Mouse (Mus musculus) midbrain, embryonic 11.5 days (tissue): ENCODE results near the gene Abcc9. TPM values are rescaled to one million over a fixed set of nuclear protein-coding genes. Genes with fewer than 3 reads are reported as not detected.

Source experiments
- ATAC-seq: fragments of 200-750 bp; cut with Nextera tagmentation; 2 replicates; pipeline ENCODE4 v1.8.0; 2017; ENCODE audit warnings: moderate TSS enrichment, moderate library complexity; ENCODE audit not compliant: low FRiP score
- DNase-seq: peaks from one replicate; pipeline ENCODE4 v3.0.0; 2015; ENCODE audit warnings: low spot score; ENCODE audit errors: missing footprints
- H3K27ac ChIP-seq: fragments of 300-500 bp; sonication (generic); 2 replicates; pipeline ENCODE4 v1.5.1; 2014; ENCODE audit warnings: low read depth, low read length
- H3K27me3 ChIP-seq: fragments of 300-500 bp; sonication (generic); 2 replicates; pipeline ENCODE4 v1.6.1; 2014; ENCODE audit warnings: mild to moderate bottlenecking, low read length, moderate library complexity, mixed read lengths; ENCODE audit not compliant: control insufficient read depth, insufficient read depth
- H3K36me3 ChIP-seq: fragments of 300-500 bp; sonication (generic); 2 replicates; pipeline ENCODE4 v1.6.1; 2014; ENCODE audit warnings: mild to moderate bottlenecking, low read length, moderate library complexity, mixed read lengths; ENCODE audit not compliant: control insufficient read depth, insufficient read depth
- H3K4me1 ChIP-seq: fragments of 300-500 bp; sonication (generic); 2 replicates; pipeline ENCODE4 v1.6.1; 2014; ENCODE audit warnings: low read length; ENCODE audit not compliant: control insufficient read depth, insufficient read depth
- H3K4me2 ChIP-seq: fragments of 300-500 bp; sonication (generic); 2 replicates; pipeline ENCODE4 v1.6.1; 2014; ENCODE audit warnings: mild to moderate bottlenecking, moderate library complexity
- H3K4me3 ChIP-seq: fragments of 300-500 bp; sonication (generic); 2 replicates; pipeline ENCODE4 v1.5.1; 2014; ENCODE audit warnings: low read depth, low read length
- H3K9ac ChIP-seq: fragments of 300-500 bp; sonication (generic); 2 replicates; pipeline ENCODE4 v1.6.1; 2014; ENCODE audit warnings: low read length
- H3K9me3 ChIP-seq: fragments of 300-500 bp; sonication (generic); 2 replicates; pipeline ENCODE4 v1.6.1; 2016; ENCODE audit warnings: low read length; ENCODE audit not compliant: control insufficient read depth
- WGBS: fragments of 180-500 bp; shearing (Covaris S2); extraction: QIAGEN DNeasy Blood & Tissue Kit; methylation state at CpG from one replicate; pipeline ENCODE4 v1.1.7; 2014; 5-methylcytosine and 5-hydroxymethylcytosine counted together
- polyA plus RNA-seq: library from polyadenylated mRNA; unstranded; fragments of >200 nt; fragmentation: Nextera tagmentation; extraction: Ambion mirVana; gene quantifications from 2 replicates; pipeline ENCODE4 v1.2.1, GENCODE M21; 2014

Gene Abcc9
- polyA plus RNA-seq, 1 experiment from 2014 or later = 2.4 TPM

GRCm38 (mm10) chr6:142711106-142711505 is 9.0 kb upstream of the Abcc9 start:
- Histone ChIP-seq H3K4me3 (no peak overlapping the region), H3K27ac (no peak overlapping the region), H3K27me3 (no peaks in the 10 kb centered on the region), H3K36me3 (no peaks in the 10 kb centered on the region), H3K9ac (no peak overlapping the region), H3K4me2 (no peak overlapping the region), H3K9me3 (no peaks in the 10 kb centered on the region), H3K4me1 (no peaks in the 10 kb centered on the region)
- no peak for ATAC-seq
- DNase-seq = no peak
- WGBS = 71% methylated on average over 4 of the region's 4 CpGs

GRCm38 (mm10) chr6:142710690-142711089 is 8.6 kb upstream of the Abcc9 start:
- no peak overlapping the region for H3K9ac ChIP-seq
- no peak overlapping the region for H3K4me2 ChIP-seq
- no peak overlapping the region for H3K4me3 ChIP-seq
- ATAC-seq (no peak), DNase-seq (no peak)
- WGBS = 82% methylated on average over 6 of the region's 6 CpGs
- H3K4me1 ChIP-seq = no peaks in the 10 kb centered on the region
- H3K27me3 ChIP-seq = no peaks in the 10 kb centered on the region
- H3K9me3 ChIP-seq = no peaks in the 10 kb centered on the region
- H3K27ac ChIP-seq = no peak overlapping the region
- no peaks in the 10 kb centered on the region for H3K36me3 ChIP-seq

DNA sequence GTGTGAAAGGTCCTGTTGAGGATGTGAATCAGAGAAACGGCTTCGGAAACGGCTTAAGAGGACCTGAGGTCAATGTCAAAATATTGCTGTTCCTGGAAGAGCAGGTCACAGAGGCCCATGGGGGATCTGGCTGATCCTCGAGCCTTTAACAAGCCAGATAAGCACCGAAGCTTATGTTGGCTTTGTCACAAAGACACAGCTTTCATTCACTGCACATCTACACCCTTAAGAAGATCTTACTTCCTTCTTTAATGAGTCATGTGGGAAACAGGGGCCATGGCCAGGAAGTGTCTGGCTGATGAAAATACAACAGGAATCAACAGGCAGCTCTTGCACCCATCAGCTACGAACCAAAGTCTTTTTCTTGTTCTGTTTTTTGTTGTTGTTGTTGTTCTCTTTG is 6.3 kb upstream of the Abcc9 start:
- 90% methylated on average over 6 of the region's 6 CpGs for WGBS
- no peaks in the 10 kb centered on the region for H3K9me3 ChIP-seq
- ATAC-seq (no peak), DNase-seq (no peak)
- H3K4me3 ChIP-seq = no peak overlapping the region
- H3K4me2 ChIP-seq = no peak overlapping the region
- no peaks in the 10 kb centered on the region for H3K27me3 ChIP-seq
- no peaks in the 10 kb centered on the region for H3K4me1 ChIP-seq
- no peaks in the 10 kb centered on the region for H3K36me3 ChIP-seq
- H3K9ac ChIP-seq = no peak overlapping the region
- H3K27ac ChIP-seq = no peak overlapping the region

DNA sequence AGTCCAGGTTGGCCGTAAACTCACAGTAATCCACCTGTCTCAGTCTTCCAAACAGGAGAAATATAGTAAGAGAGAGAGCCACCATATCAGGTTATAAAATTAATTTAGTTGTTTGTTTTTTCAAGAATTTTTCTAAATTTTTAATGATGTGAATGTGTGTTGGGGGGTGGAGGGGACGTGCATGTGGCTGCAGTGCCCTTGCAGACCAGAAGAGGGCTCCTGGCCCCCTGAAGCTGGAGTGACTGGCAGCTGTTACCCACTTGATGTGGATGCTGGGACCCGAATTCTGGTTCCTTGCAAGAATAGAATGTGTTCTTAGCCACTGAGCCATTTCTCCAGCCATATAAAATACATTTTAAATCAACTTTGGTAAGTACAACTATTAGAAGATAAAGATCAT is 4.6 kb upstream of the Abcc9 start:
- WGBS = 81% methylated on average over 3 of the region's 3 CpGs
- no peak overlapping the region for H3K4me2 ChIP-seq
- no peak for DNase-seq

GRCm38 (mm10) chr6:142703441-142703930 is 1.4 kb upstream of the Abcc9 start:
- WGBS = 84% methylated on average over 11 of the region's 11 CpGs
- H3K27me3 ChIP-seq = no peaks in the 10 kb centered on the region
- H3K4me1 ChIP-seq = no peaks in the 10 kb centered on the region
- H3K36me3 ChIP-seq = no peaks in the 10 kb centered on the region
- ATAC-seq = no peak
- H3K27ac ChIP-seq = no peak overlapping the region
- no peak overlapping the region for H3K9ac ChIP-seq
- no peaks in the 10 kb centered on the region for H3K9me3 ChIP-seq
- no peak overlapping the region for H3K4me3 ChIP-seq
- H3K4me2 ChIP-seq = no peak overlapping the region
- no peak for DNase-seq

More for the DNA sequence above, 4.6 kb upstream of the Abcc9 start:
- Histone ChIP-seq H3K9ac (no peak overlapping the region), H3K27ac (no peak overlapping the region), H3K36me3 (no peaks in the 10 kb centered on the region), H3K4me1 (no peaks in the 10 kb centered on the region), H3K27me3 (no peaks in the 10 kb centered on the region), H3K4me3 (no peak overlapping the region), H3K9me3 (no peaks in the 10 kb centered on the region)
- ATAC-seq = no peak

DNA sequence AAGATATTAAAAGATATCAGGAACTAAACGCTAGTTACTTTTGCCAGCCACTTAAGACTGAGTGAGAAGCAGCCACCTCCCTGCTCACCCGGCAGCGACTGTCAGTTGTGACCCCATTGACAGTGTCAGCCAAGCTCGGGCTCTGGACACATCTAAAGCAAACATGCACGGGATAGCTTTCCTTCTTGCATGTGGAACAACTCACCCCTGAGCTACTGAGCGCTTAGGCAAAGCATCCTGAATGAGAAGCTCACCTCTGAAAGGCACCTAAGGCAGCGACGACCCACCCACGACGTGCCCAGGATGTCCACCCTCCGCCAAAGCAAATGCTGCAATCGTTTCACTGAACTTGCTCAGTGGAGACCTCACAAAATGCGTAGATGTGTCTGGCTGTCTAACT is 954 bp downstream of the Abcc9 start:
- Histone ChIP-seq H3K4me3 (no peak overlapping the region), H3K9ac (no peak overlapping the region), H3K4me1 (no peaks in the 10 kb centered on the region), H3K27me3 (no peaks in the 10 kb centered on the region), H3K36me3 (no peaks in the 10 kb centered on the region), H3K4me2 (no peak overlapping the region), H3K9me3 (no peaks in the 10 kb centered on the region), H3K27ac (no peak overlapping the region)
- DNase-seq = peak; percentile 85
- whole genome bisulfite sequencing = 75% methylated on average over 13 of the region's 13 CpGs
- ATAC-seq = no peak

- no peaks in the 10 kb centered on the region for H3K9me3 ChIP-seq
- no peaks in the 10 kb centered on the region for H3K36me3 ChIP-seq
- H3K27me3 ChIP-seq = no peaks in the 10 kb centered on the region
- H3K4me2 ChIP-seq = no peak overlapping the region
- 66% methylated on average over 8 of the region's 8 CpGs for WGBS
- no peak overlapping the region for H3K4me3 ChIP-seq
- ATAC-seq = no peak
- no peak overlapping the region for H3K9ac ChIP-seq
- DNase-seq = no peak
- H3K4me1 ChIP-seq = no peaks in the 10 kb centered on the region
- H3K27ac ChIP-seq = no peak overlapping the region
Observed at GRCm38 (mm10) chr6:142700753-142701152, 1.4 kb downstream of the Abcc9 start.

- no peak for DNase-seq
- Histone ChIP-seq H3K4me3 (no peak overlapping the region), H3K4me1 (no peaks in the 10 kb centered on the region), H3K36me3 (no peaks in the 10 kb centered on the region), H3K27ac (no peak overlapping the region), H3K9me3 (no peaks in the 10 kb centered on the region), H3K9ac (no peak overlapping the region), H3K4me2 (no peak overlapping the region), H3K27me3 (no peaks in the 10 kb centered on the region)
- 77% methylated on average over 5 of the region's 5 CpGs for WGBS
- ATAC-seq = no peak
Observed at GRCm38 (mm10) chr6:142692085-142692484, 10.0 kb downstream of the Abcc9 start.

GRCm38 (mm10) chr6:142689673-142690072 is 12.4 kb downstream of the Abcc9 start:
- Histone ChIP-seq H3K36me3 (no peaks in the 10 kb centered on the region), H3K9ac (no peak overlapping the region), H3K4me2 (no peak overlapping the region), H3K4me3 (no peak overlapping the region), H3K27ac (no peak overlapping the region), H3K4me1 (no peaks in the 10 kb centered on the region), H3K27me3 (no peaks in the 10 kb centered on the region), H3K9me3 (no peaks in the 10 kb centered on the region)
- 93% methylated on average over 11 of the region's 11 CpGs for WGBS
- no peak for DNase-seq
- ATAC-seq = no peak
